In genomic region chr5:72183929-72184328, GRCm38 (mm10) we compare ENCODE assay signal across 10 mouse cellular contexts. TPM values are rescaled to one million over a fixed set of nuclear protein-coding genes. Genes with fewer than 3 reads are reported as not detected.
DNase-seq lines count a peak whose midpoint lies in the region; ATAC-seq lines count a peak whose summit lies in the region.
"Had no signal": no experiment of that assay in that cellular context is flagged by ENCODE, and none has a peak within 500 bp of the region (broad histone marks: within the 10 kb centered on the region; RNA-seq: fewer than 3 reads in every experiment).

No protein-coding gene starts in this region.

- no peak overlapping the region for H3K4me3 ChIP-seq in midbrain, embryonic 11.5 days (ENCODE audit: low read depth, low read length)
- no peak overlapping the region for H3K4me3 ChIP-seq in kidney, embryonic 15.5 days (replicated peaks)
- H3K4me3 ChIP-seq: lung, embryonic 15.5 days had no signal

- H3K36me3 ChIP-seq in midbrain, embryonic 11.5 days (ENCODE audit: control insufficient read depth, insufficient read depth, low read length) = no peaks in the 10 kb centered on the region
- no peaks in the 10 kb centered on the region for H3K36me3 ChIP-seq in kidney, embryonic 15.5 days
- H3K36me3 ChIP-seq: lung, embryonic 15.5 days had no signal

- H3K9ac ChIP-seq in midbrain, embryonic 11.5 days (ENCODE audit: low read length) = no peak overlapping the region
- no peak overlapping the region for H3K9ac ChIP-seq in kidney, embryonic 15.5 days
- H3K9ac ChIP-seq: lung, embryonic 15.5 days had no signal

- peak; percentile 15 to 23 for DNase-seq in urinary bladder, postnatal 36 days (ENCODE audit: low spot score in 2 of 2)
- DNase-seq in urinary bladder, postnatal 4 days (ENCODE audit: low spot score in 2 of 2) = no peak
- DNase-seq in midbrain, embryonic 11.5 days (ENCODE audit: low spot score, missing footprints) = no peak
- DNase-seq in embryo, embryonic 10 days (ENCODE audit: low spot score) = no peak
- DNase-seq: embryo, embryonic 11 days; gastrocnemius, postnatal 10 days had no signal

- no peak overlapping the region for H3K4me2 ChIP-seq in midbrain, embryonic 11.5 days
- H3K4me2 ChIP-seq in kidney, embryonic 15.5 days = no peak overlapping the region
- H3K4me2 ChIP-seq: lung, embryonic 15.5 days had no signal

- no peaks in the 10 kb centered on the region for H3K9me3 ChIP-seq in midbrain, embryonic 11.5 days (ENCODE audit: control insufficient read depth, low read length)
- no peaks in the 10 kb centered on the region for H3K9me3 ChIP-seq in kidney, embryonic 15.5 days (replicated peaks)
- H3K9me3 ChIP-seq: lung, embryonic 15.5 days had no signal

- no peaks in the 10 kb centered on the region for H3K27me3 ChIP-seq in midbrain, embryonic 11.5 days (ENCODE audit: control insufficient read depth, insufficient read depth, low read length)
- no peaks in the 10 kb centered on the region for H3K27me3 ChIP-seq in kidney, embryonic 15.5 days
- H3K27me3 ChIP-seq: lung, embryonic 15.5 days had no signal

- WGBS in midbrain, embryonic 11.5 days = 83% methylated on average over 6 of the region's 6 CpGs
- WGBS in kidney, embryonic 15.5 days = 88% methylated on average over 6 of the region's 6 CpGs

- H3K4me1 ChIP-seq in midbrain, embryonic 11.5 days (ENCODE audit: control insufficient read depth, insufficient read depth, low read length) = no peaks in the 10 kb centered on the region
- H3K4me1 ChIP-seq in kidney, embryonic 15.5 days = no peaks in the 10 kb centered on the region
- H3K4me1 ChIP-seq: lung, embryonic 15.5 days had no signal

- no peak overlapping the region for H3K27ac ChIP-seq in midbrain, embryonic 11.5 days (ENCODE audit: low read depth, low read length)
- H3K27ac ChIP-seq in kidney, embryonic 15.5 days = no peak overlapping the region
- H3K27ac ChIP-seq: lung, embryonic 15.5 days had no signal

- ATAC-seq in inflammation-experienced regulatory T-cells, adult 6 months = peak; percentile 37
- peak; percentile 72 for ATAC-seq in megakaryocyte, adult 5-6 weeks (ENCODE audit: poor library complexity, severe bottlenecking)
- no peak for ATAC-seq in midbrain, embryonic 11.5 days (ENCODE audit: low FRiP score)
- ATAC-seq in kidney, embryonic 15.5 days (replicated peaks; ENCODE audit: low FRiP score) = no peak

RNA-seq across cellular contexts. Expression of gene Commd8, which starts 15.9 kb away (rescaled TPM):
- polyA plus RNA-seq in inflammation-experienced regulatory T-cells, adult 6 months (2017; shearing (Covaris generic)) = 100 to 1,000 TPM; 199 to 211 (median 208) TPM
- total RNA-seq in megakaryocyte, adult 5-6 weeks (2015) = 231 and 298 TPM in 2 replicates
- 142 and 175 TPM in 2 replicates for total RNA-seq in megakaryocyte, adult 5-6 weeks (2017)
- polyA plus RNA-seq in midbrain, embryonic 11.5 days (2014; fragmentation: Nextera tagmentation; extraction: Ambion mirVana) = 210 and 233 TPM in 2 replicates
- 136 and 166 TPM in 2 replicates for polyA plus RNA-seq in kidney, embryonic 15.5 days (2015; fragmentation: Nextera tagmentation; extraction: Ambion mirVana)

Comparison
In these comparisons a context has a peak if more than half of its experiments do, and no peak if none do; other contexts are left out.
1. DNase-seq: peak in urinary bladder, postnatal 36 days (2 of 2); none in urinary bladder, postnatal 4 days (0 of 2), midbrain, embryonic 11.5 days (single experiment) and embryo, embryonic 10 days (single experiment).
2. ATAC-seq: peak in inflammation-experienced regulatory T-cells, adult 6 months (single experiment) and megakaryocyte, adult 5-6 weeks (single experiment); none in midbrain, embryonic 11.5 days (single experiment) and kidney, embryonic 15.5 days (single experiment).